Mouse (Mus musculus): ENCODE data around the gene Foxb1.

The Foxb1 gene

DNA sequence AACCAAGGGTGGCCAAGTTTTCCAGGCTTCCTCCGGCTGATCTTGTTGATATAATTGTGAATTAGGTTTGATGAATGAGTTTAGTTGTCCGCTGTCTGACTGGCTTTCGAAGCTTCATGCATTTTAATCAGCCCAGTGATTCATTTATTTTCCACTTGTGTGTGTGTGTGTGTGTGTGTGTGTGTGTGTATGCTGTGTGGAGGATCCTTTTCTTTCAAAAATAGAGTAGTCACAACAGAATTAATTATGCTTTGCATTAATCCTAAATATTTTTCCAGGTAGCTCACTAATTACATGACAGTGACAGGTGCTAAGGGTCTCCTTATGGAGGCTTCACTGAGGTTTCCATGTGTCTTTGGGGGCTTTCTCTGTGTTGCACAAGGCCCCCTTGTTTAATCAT, 4.3 kb downstream of the Foxb1 start:
- DNase-seq: no peak

DNA sequence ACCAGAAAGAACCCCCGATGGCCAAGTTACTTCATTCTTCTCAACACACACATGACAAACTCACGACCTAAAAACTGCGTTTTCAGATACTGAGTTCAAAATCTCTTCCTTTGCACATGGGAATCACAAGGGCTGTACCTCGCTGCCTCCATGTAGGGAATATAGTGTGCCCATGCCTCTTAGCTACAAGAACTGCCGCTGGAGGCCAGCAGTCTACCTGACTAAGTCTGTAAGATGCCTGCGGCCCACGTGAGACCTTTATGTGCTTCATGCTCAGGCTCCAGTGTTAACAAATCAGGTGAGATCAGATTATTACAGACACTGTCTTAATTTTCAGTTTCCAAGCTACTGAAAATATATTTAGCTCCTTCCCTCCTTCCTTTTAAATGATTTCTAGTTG, 4.7 kb downstream of the Foxb1 start:
- DNase-seq: no peak

DNA sequence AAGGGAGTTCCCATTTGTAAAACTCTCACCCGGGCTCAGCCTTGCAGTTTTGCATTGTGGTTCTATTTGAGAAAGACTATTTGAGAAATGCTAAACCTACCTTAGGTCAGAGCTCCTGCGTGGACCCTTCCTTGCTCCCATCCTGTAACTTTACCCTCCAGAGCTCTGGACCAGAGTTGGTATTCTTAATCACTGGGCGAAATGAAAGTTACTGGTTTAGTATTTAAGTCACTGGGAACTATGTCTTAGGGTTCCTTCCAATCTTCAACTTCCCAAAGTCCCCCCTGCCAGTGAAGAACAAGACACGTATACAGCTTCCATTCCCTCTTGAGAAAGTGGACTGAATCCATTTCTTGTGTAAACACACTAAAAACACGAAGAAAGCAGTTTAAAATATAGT, 5.6 kb downstream of the Foxb1 start:
- no peak for DNase-seq

GRCm38 (mm10) chr9:69754712-69755111, 6.0 kb downstream of the Foxb1 start:
- no peak for DNase-seq

DNA sequence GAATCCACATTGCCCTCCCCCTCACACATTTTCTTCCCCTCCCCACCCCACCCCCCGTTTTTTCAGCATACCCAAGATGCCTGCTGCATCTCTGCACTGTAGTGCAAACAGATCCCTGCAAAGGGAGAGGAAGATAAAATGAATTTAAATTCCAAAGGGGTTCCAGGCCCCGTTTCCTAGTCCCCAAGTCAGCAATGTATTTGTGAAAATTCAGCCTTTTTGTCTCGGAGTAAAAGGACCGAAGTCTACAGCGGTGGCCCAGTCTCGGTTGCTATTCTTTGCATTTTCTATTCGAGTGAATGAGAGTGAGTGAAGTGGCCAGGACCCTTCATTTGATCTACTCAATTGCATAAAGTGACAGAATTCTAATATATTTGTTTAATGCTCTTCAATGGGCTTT, 6.4 kb downstream of the Foxb1 start:
- no peak for DNase-seq

- DNase-seq: no peak
Measured at GRCm38 (mm10) chr9:69747971-69748370, 12.8 kb downstream of the Foxb1 start.

GRCm38 (mm10) chr9:69728736-69729135, 32.0 kb downstream of the Foxb1 start:
- no peak for DNase-seq

DNA sequence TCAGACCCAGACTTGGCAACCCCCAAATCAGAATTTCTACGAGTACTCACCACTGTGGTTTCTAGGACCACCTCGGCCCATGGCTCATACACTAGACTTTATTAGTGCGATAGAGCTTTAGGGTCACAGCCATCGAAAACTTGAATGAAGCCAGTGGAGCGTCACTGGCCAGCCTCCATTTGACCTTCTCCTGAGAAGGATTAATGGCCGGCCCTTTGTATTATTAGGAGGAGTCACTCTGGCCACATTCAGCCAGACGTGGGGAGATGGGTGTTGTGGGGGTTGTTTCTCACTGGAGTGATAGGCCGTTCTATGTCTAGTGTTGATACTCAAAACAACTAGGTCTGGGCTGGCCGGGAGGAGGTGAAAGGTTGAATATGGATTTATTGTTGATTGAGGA, 42.3 kb downstream of the Foxb1 start:
- DNase-seq: no peak

GRCm38 (mm10) chr9:69716364-69716763, 44.4 kb downstream of the Foxb1 start:
- no peak for DNase-seq

GRCm38 (mm10) chr9:69715445-69715844, 45.3 kb downstream of the Foxb1 start:
- no peak for DNase-seq

DNA sequence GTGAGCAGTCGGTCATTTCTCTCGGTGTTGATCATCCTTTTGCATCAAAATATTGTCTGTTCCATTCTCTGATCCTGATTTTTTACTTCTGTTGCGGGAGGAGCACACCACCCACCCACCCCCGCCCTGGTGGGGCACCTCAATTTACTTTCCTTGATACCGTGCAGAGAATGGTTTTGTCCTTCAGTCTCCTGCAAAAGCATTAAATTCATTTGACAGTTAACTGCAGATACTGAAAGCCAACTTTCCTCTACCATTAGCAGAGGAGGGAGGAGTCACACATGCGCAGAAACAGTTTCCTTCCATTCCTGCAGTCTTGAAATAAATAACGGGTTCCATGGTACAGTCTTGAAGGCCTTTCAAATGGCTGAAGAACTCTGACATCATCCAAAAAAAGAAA, 46.4 kb downstream of the Foxb1 start:
- no peak for DNase-seq

GRCm38 (mm10) chr9:69713577-69714327, 47.0 kb downstream of the Foxb1 start:
- DNase-seq: no peak

DNA sequence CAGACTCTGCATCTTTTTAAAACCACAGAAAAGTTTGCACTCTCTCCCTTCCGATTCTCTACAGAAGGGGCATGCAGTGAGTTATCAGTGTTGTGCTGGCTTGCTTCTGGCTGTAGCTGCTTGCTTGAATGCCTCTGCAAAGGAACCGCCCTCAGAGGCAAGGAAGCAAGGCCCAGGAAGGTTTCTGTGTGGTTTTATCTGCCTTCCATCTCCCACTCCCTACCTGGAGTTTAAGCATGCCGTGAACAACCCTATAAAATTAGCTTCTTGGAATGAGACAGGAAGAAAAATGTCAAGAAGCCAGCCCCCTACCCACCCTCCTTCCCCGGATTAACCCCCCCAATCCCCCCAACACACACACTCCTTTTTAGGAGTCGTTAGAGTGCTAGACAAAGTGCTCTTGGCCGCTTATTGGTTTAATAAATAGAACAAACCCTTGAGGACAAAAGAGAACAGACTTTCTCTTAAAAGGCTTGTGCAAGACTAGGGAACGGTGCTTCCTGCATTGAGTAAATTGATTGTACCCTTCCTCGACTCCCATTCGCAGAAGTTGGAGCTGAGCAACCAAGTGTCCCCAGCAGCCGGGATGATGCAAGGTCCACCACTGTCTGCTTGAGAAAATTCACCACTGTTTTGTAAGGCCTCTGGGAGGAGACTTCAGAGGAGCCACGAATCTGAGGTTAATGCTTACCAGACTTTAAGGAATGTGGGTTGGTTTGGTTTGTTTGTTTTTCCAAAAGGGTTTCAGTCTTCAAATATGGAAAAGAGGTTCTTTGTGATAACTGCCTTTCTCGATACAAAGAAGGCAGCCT, 47.8 kb downstream of the Foxb1 start:
- DNase-seq: no peak
